Mouse (Mus musculus) liver, embryonic 14.5 days (tissue): ENCODE data around the gene Ankrd6.

Experiments
- CTCF ChIP-seq: IDR thresholded peaks from 2 replicates; pipeline ENCODE4 v1.5.1; 2016; ENCODE audit warnings: antibody characterized with exemption, low read depth, control low read depth
- EP300 ChIP-seq: IDR thresholded peaks from 2 replicates; pipeline ENCODE4 v1.6.1; 2016; ENCODE audit warnings: antibody characterized with exemption, low read depth

GRCm38 (mm10) chr4:32869370-32869769, 81.3 kb downstream of the Ankrd6 start:
- TF ChIP-seq CTCF (no peak), EP300 (no peak)
